ENCODE assay signal across 28 mouse cellular contexts in genomic region chr3:65626290-65626914, GRCm38 (mm10). TPM values are rescaled to one million over a fixed set of nuclear protein-coding genes. Genes with fewer than 3 reads are reported as not detected.
DNase-seq lines count a peak whose midpoint lies in the region; ATAC-seq and TF ChIP-seq lines count a peak whose summit lies in the region.
"Had no signal": no experiment of that assay in that cellular context is flagged by ENCODE, and none has a peak within 500 bp of the region (broad histone marks: within the 10 kb centered on the region; RNA-seq: fewer than 3 reads in every experiment).

No protein-coding gene starts in this region.

- H3K27me3 ChIP-seq in hindbrain, embryonic 12.5 days = no peaks in the 10 kb centered on the region
- H3K27me3 ChIP-seq in hindbrain, embryonic 16.5 days (replicated peaks; ENCODE audit: control insufficient read depth, insufficient read depth, low read length) = no peaks in the 10 kb centered on the region
- no peaks in the 10 kb centered on the region for H3K27me3 ChIP-seq in CH12.LX (replicated peaks)
- no peaks in the 10 kb centered on the region for H3K27me3 ChIP-seq in stomach, embryonic 15.5 days (replicated peaks)
- H3K27me3 ChIP-seq: embryonic facial prominence, embryonic 15.5 days; forebrain, embryonic 15.5 days; heart, embryonic 12.5 days; liver, embryonic 15.5 days; lung, embryonic 15.5 days; megakaryocyte, embryonic 14.5 days; neural tube, embryonic 15.5 days had no signal

- H3K9ac ChIP-seq in hindbrain, embryonic 12.5 days = no peak overlapping the region
- H3K9ac ChIP-seq in hindbrain, embryonic 16.5 days (ENCODE audit: low read depth, low read length) = no peak overlapping the region
- peak overlapping the region; percentile 68 for H3K9ac ChIP-seq in CH12.LX (ENCODE audit: insufficient read depth, low read depth)
- no peak overlapping the region for H3K9ac ChIP-seq in stomach, embryonic 15.5 days
- H3K9ac ChIP-seq: embryonic facial prominence, embryonic 15.5 days; forebrain, embryonic 15.5 days; heart, embryonic 12.5 days; hindbrain, embryonic 14.5 days; liver, embryonic 15.5 days; lung, embryonic 15.5 days; neural tube, embryonic 15.5 days had no signal

- no peak overlapping the region for H3K4me2 ChIP-seq in hindbrain, embryonic 12.5 days (replicated peaks)
- H3K4me2 ChIP-seq in hindbrain, embryonic 16.5 days (ENCODE audit: low read length) = no peak overlapping the region
- peak overlapping the region; percentile 88 for H3K4me2 ChIP-seq in CH12.LX (ENCODE audit: insufficient read depth, low read depth, poor library complexity, severe bottlenecking)
- H3K4me2 ChIP-seq in stomach, embryonic 15.5 days = peak overlapping the region; percentile 16; the same call in 1 of the 2 replicates
- H3K4me2 ChIP-seq: embryonic facial prominence, embryonic 15.5 days; forebrain, embryonic 15.5 days; heart, embryonic 12.5 days; hindbrain, embryonic 14.5 days; liver, embryonic 15.5 days; lung, embryonic 15.5 days; neural tube, embryonic 15.5 days had no signal

- TF ChIP-seq EP300 in CH12.LX (IDR thresholded peaks at IDR 0.05; ENCODE audit: low read length) = no peak

- 0 out of 2 replicates have a peak, but pooled peaks cover 12% of the 10 kb centered on the region for H3K4me1 ChIP-seq in hindbrain, embryonic 12.5 days
- no peaks in the 10 kb centered on the region for H3K4me1 ChIP-seq in hindbrain, embryonic 16.5 days (ENCODE audit: control insufficient read depth, insufficient read depth, low read depth, low read length)
- H3K4me1 ChIP-seq in CH12.LX (ENCODE audit: control insufficient read depth in 1 of 2, insufficient read depth in 2 of 2) = peaks cover 7 to 41% of the 10 kb centered on the region in 2 experiments
- no peaks in the 10 kb centered on the region for H3K4me1 ChIP-seq in brown adipose tissue, adult 24 weeks (ENCODE audit: control insufficient read depth, insufficient read depth, insufficient read length, low read length)
- no peaks in the 10 kb centered on the region for H3K4me1 ChIP-seq in stomach, embryonic 15.5 days
- H3K4me1 ChIP-seq: forebrain, embryonic 15.5 days; heart, embryonic 12.5 days; liver, embryonic 15.5 days; lung, embryonic 15.5 days; megakaryocyte, embryonic 14.5 days; neural tube, embryonic 15.5 days had no signal

- H3K27ac ChIP-seq in hindbrain, embryonic 12.5 days = no peak overlapping the region
- no peak overlapping the region for H3K27ac ChIP-seq in hindbrain, embryonic 16.5 days (ENCODE audit: low read depth, low read length)
- H3K27ac ChIP-seq in CH12.LX (ENCODE audit: insufficient read depth, low read depth) = peak overlapping the region; percentile 86
- H3K27ac ChIP-seq in brown adipose tissue, adult 24 weeks (replicated peaks; ENCODE audit: low read depth, low read length) = 0 out of 2 replicates have a peak overlapping the region, but pooled peaks have one; percentile 35
- H3K27ac ChIP-seq in stomach, embryonic 15.5 days = no peak overlapping the region
- H3K27ac ChIP-seq: embryonic facial prominence, embryonic 15.5 days; forebrain, embryonic 15.5 days; hindbrain, embryonic 14.5 days; liver, embryonic 15.5 days; lung, embryonic 15.5 days; neural tube, embryonic 15.5 days had no signal

- no peaks in the 10 kb centered on the region for H3K36me3 ChIP-seq in hindbrain, embryonic 12.5 days
- H3K36me3 ChIP-seq in hindbrain, embryonic 16.5 days (ENCODE audit: control insufficient read depth, insufficient read depth, low read length) = no peaks in the 10 kb centered on the region
- H3K36me3 ChIP-seq in CH12.LX (replicated peaks in 1 of 2; ENCODE audit: control insufficient read depth in 1 of 2, insufficient read depth in 1 of 2, low read length in 1 of 2) = no peaks in the 10 kb centered on the region
- H3K36me3 ChIP-seq in stomach, embryonic 15.5 days = no peaks in the 10 kb centered on the region
- H3K36me3 ChIP-seq: embryonic facial prominence, embryonic 15.5 days; forebrain, embryonic 15.5 days; heart, embryonic 12.5 days; liver, embryonic 15.5 days; lung, embryonic 15.5 days; neural tube, embryonic 15.5 days had no signal

- no peak overlapping the region for H3K4me3 ChIP-seq in hindbrain, embryonic 12.5 days
- no peak overlapping the region for H3K4me3 ChIP-seq in hindbrain, embryonic 16.5 days (ENCODE audit: low read length)
- peak overlapping the region in 1 of 3 experiments; percentile 42 for H3K4me3 ChIP-seq in CH12.LX (replicated peaks in 1 of 3; ENCODE audit: low read depth in 2 of 3, low read length in 2 of 3, poor library complexity in 1 of 3)
- no peak overlapping the region for H3K4me3 ChIP-seq in brown adipose tissue, adult 24 weeks (ENCODE audit: insufficient read depth, low read depth, low read length)
- H3K4me3 ChIP-seq in stomach, embryonic 15.5 days (replicated peaks) = no peak overlapping the region
- H3K4me3 ChIP-seq: embryonic facial prominence, embryonic 15.5 days; forebrain, embryonic 15.5 days; heart, embryonic 12.5 days; liver, embryonic 15.5 days; lung, embryonic 15.5 days; megakaryocyte, embryonic 14.5 days; neural tube, embryonic 15.5 days had no signal

- 81% methylated on average over 7 of the region's 7 CpGs for WGBS in hindbrain, embryonic 12.5 days
- WGBS in hindbrain, embryonic 16.5 days = 82% methylated on average over 7 of the region's 7 CpGs
- WGBS in stomach, embryonic 15.5 days = 64% methylated on average over 7 of the region's 7 CpGs

- no peak for TF ChIP-seq RAD21 in CH12.LX (IDR thresholded peaks at IDR 0.05; ENCODE audit: low read depth, low read length)

- in situ Hi-C loops in CH12.LX (cut with MboI; ENCODE audit: low pct_ligation_motif_present, low pct_unique_long_range_greater_than_20kb, low sequenced_read_pairs) = no loop called here

- DNase-seq in CH12.LX (ENCODE audit: extremely low read depth) = peak; percentile 41
- DNase-seq in spleen, postnatal 10 days (ENCODE audit: low spot score in 2 of 2) = no peak
- no peak for DNase-seq in left cerebral cortex, postnatal 25 days (ENCODE audit: low spot score in 2 of 2)
- DNase-seq: adrenal gland, adult 8-10 months; cerebellum, adult 18-20 months; cerebellum, postnatal 25 days; gastrocnemius, postnatal 10 days; heart, postnatal 10 days; kidney, postnatal 25 days; layer of hippocampus, postnatal 36 days; left cerebral cortex, postnatal 4 days; liver; lung, postnatal 36 days; thymus, postnatal 14 days had no signal

- intact Hi-C loops in left cerebral cortex, postnatal 25 days (cut with DNase I) = no loop called here

- H3K79me2 ChIP-seq in CH12.LX (replicated peaks; ENCODE audit: control insufficient read depth, extremely low read depth, insufficient read depth, poor library complexity, severe bottlenecking) = no peaks in the 10 kb centered on the region

- peak; percentile 35; the same call in 1 of the 2 replicates for ATAC-seq in hindbrain, embryonic 12.5 days (ENCODE audit: low FRiP score)
- ATAC-seq in hindbrain, embryonic 16.5 days = no peak
- no peak for ATAC-seq in stomach, embryonic 15.5 days (ENCODE audit: insufficient read depth, low FRiP score, low read depth)
- ATAC-seq: forebrain, embryonic 15.5 days; intestine, embryonic 16.5 days; midbrain, embryonic 16.5 days had no signal

- no peak for TF ChIP-seq CTCF in CH12.LX (conservative IDR thresholded peaks at IDR 0.05 in 1 of 2, IDR thresholded peaks at IDR 0.05 in 1 of 2; ENCODE audit: low read depth in 2 of 2, low read length in 2 of 2)

- no peak for TF ChIP-seq POLR2A in CH12.LX (IDR thresholded peaks at IDR 0.05; ENCODE audit: low read depth, low read length)

- no peaks in the 10 kb centered on the region for H3K9me3 ChIP-seq in hindbrain, embryonic 12.5 days (replicated peaks)
- no peaks in the 10 kb centered on the region for H3K9me3 ChIP-seq in hindbrain, embryonic 16.5 days (ENCODE audit: control insufficient read depth, low read length)
- H3K9me3 ChIP-seq in CH12.LX (replicated peaks; ENCODE audit: low read length) = no peaks in the 10 kb centered on the region
- no peaks in the 10 kb centered on the region for H3K9me3 ChIP-seq in stomach, embryonic 15.5 days
- H3K9me3 ChIP-seq: embryonic facial prominence, embryonic 15.5 days; forebrain, embryonic 15.5 days; heart, embryonic 12.5 days; liver, embryonic 15.5 days; lung, embryonic 15.5 days; neural tube, embryonic 15.5 days had no signal

- dilution Hi-C loops in CH12.LX (cut with MboI; ENCODE audit: extremely low pct_ligation_motif_present, extremely low pct_unique_long_range_greater_than_20kb, low sequenced_read_pairs) = no loop called here

TF ChIP-seq in CH12.LX, 34 proteins besides CTCF, POLR2A, EP300 and RAD21:
- peak; percentile 52; the same call in 1 of the 2 replicates for TF ChIP-seq MXI1 (IDR thresholded peaks at IDR 0.05; ENCODE audit: low read depth, low read length)
- peak; percentile 12; the same call in 1 of the 2 replicates for TF ChIP-seq TCF12 (IDR thresholded peaks at IDR 0.05; ENCODE audit: low read depth, low read length)
- TF ChIP-seq ZMIZ1 (IDR thresholded peaks at IDR 0.05; ENCODE audit: low read depth, low read length) = no peak
- TF ChIP-seq BHLHE40 (IDR thresholded peaks at IDR 0.05; ENCODE audit: low read depth, low read length) = peak; percentile 71; the same call in 1 of the 2 replicates
- TF ChIP-seq ELF1 (IDR thresholded peaks at IDR 0.05; ENCODE audit: low read depth, low read length) = no peak

RNA-seq across cellular contexts. Expression of gene Lekr1, which starts 39.6 kb away (rescaled TPM):
- polyA plus RNA-seq in hindbrain, embryonic 12.5 days (2016; fragmentation: Nextera tagmentation; extraction: Ambion mirVana) = 7.6 and 8.3 TPM in 2 replicates
- polyA plus RNA-seq in hindbrain, embryonic 16.5 days (2015; fragmentation: Nextera tagmentation; extraction: Ambion mirVana) = 6.4 and 7.2 TPM in 2 replicates
- 0.92 and 1.4 TPM in 2 replicates for total RNA-seq in CH12.LX (2012; rRNA removed)
- total RNA-seq in CH12.LX (2014; rRNA removed) = 0.47 and 0.78 TPM in 2 replicates
- polyA plus RNA-seq in CH12.LX (2012; ENCODE audit: insufficient read length, low read depth) = 0.17 and 0.26 TPM in 2 replicates
- polyA plus RNA-seq in brown adipose tissue, adult 24 weeks (2012; ENCODE audit: insufficient read depth, insufficient read length, missing spikeins) = 5.7 and 7.6 TPM in 2 replicates
- 7.3 and 7.6 TPM in 2 replicates for polyA plus RNA-seq in stomach, embryonic 15.5 days (2015; fragmentation: Nextera tagmentation; extraction: Ambion mirVana)
- 1 to 10 TPM; 6.4 to 6.7 TPM for total RNA-seq in left cerebral cortex, postnatal 25 days (2021)

Comparison
In these comparisons a context has a peak if more than half of its experiments do, and no peak if none do; other contexts are left out.
1. H3K27ac ChIP-seq: peak in CH12.LX (single experiment) and brown adipose tissue, adult 24 weeks (single experiment); none in hindbrain, embryonic 12.5 days (single experiment), hindbrain, embryonic 16.5 days (single experiment) and stomach, embryonic 15.5 days (single experiment).
2. H3K4me2 ChIP-seq: peak in CH12.LX (single experiment) and stomach, embryonic 15.5 days (single experiment); none in hindbrain, embryonic 12.5 days (single experiment) and hindbrain, embryonic 16.5 days (single experiment).